Mouse (Mus musculus) erythroblast, embryonic 14.5 days (primary cell): Measurements from ENCODE around the gene Pax5.

Experiments
- GATA1 ChIP-seq: IDR thresholded peaks from 2 replicates; pipeline ENCODE4 v1.6.1; 2012; ENCODE audit warnings: low read length, inconsistent platforms, mixed read lengths
- TAL1 ChIP-seq: IDR thresholded peaks from 3 replicates; pipeline ENCODE4 v1.6.1; 2012; ENCODE audit warnings: low read length, inconsistent platforms, mixed read lengths

DNA sequence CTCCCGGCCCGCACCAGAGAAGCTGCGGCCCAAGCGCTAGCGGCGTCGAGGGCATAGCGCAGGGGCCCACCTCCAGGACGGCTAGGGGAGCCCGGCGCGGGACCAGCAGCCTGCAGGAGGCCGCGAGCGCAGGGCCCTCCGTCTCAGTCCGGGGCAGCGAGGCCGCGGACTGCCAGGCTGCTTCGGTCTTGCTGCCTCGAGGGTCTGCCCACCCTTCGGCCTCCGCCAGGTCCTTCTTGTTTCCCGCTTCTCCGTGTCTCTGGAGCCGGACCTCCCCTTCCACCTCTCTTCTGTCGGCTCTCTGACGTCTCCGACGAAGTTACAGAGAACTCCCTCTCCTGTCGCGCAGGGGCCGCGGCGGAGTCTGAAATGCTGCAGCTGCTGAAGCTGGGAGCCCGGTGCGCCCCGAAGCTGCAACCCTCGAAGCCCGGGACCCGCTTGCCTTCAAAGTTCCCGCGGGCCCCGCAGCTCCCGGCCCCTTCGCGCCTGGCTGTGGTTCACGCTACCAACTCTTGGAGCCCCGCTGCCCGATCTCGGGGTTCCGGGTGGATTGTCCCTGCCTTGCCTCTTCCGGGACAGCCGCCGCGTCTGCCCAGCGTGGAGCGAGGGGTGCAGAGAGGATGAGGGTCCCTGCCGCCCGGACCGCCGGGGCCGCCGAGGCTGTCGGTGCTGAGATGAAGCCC lies 6.5 kb downstream of the Pax5 start:
- TF ChIP-seq GATA1 = no peak
- no peak for TF ChIP-seq TAL1
